Mouse (Mus musculus): ENCODE results near the gene Cr2.
"Not testable (repeated sequence)": the region's sequence is repeated elsewhere in the genome, so short reads cannot be mapped to it uniquely, and the experiment has no call there.

Gene Cr2

GRCm38 (mm10) chr1:195175980-195176931, at the start of gene Cr2:
Gene Cr2, minus strand, starts transcription at chr1:195176716.
- no peak for DNase-seq (ENCODE audit: low spot score)

- no peak for DNase-seq (ENCODE audit: low spot score)
Measured at GRCm38 (mm10) chr1:195221781-195222180, 45.3 kb upstream of the Cr2 start.

DNA sequence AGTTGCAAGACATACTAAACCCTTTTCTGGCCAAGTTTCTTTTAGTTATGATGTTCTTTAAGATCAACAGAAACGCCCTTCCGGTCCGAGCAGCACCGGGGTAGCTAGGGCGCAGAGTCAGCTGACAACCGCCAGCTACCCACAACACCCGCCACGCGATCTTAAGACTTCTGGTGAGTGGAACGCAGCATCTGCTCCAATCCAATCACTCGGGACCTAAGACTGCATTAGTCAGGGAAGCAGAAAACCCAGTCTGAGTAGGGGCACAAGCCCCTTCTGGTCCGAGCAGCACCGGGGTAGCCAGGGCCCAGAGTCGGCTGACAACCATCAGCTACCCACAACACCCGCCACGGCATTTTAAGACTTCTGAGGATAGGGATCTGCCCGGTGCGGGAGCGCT, 36.3 kb upstream of the Cr2 start:
- not testable (repeated sequence) for DNase-seq (ENCODE audit: low spot score)

GRCm38 (mm10) chr1:195184746-195185145, 8.2 kb upstream of the Cr2 start:
- no peak for DNase-seq (ENCODE audit: low spot score)

GRCm38 (mm10) chr1:195164996-195165755, 11.3 kb downstream of the Cr2 start:
- DNase-seq (ENCODE audit: low spot score), result no peak

- no peak for DNase-seq (ENCODE audit: low spot score)
Measured at GRCm38 (mm10) chr1:195132070-195132469, 44.4 kb downstream of the Cr2 start.

DNA sequence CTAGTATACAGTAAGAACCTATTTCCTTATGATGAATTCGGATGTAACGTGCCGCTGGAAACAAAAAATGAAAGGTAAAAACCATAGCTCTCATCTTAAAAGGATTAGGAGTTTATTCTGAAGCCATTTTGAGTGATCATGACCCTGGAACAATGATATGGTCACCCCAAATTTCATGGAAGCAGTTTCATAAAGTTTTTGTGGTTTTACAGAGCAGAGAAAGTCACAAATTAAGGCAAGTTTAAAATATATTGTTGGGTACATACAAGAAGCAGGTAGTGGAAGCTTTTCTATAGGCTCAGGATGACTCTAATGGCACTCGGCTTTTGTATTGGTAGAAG, 44.9 kb downstream of the Cr2 start:
- no peak for DNase-seq (ENCODE audit: low spot score)

- peak; percentile 36 for DNase-seq (ENCODE audit: low spot score)
Measured at GRCm38 (mm10) chr1:195130953-195131674, 45.4 kb downstream of the Cr2 start, which contains the start of gene Cr1l. Gene Cr1l, minus strand, starts transcription at chr1:195131586.

- DNase-seq (ENCODE audit: low spot score), result no peak
Measured at GRCm38 (mm10) chr1:195130479-195130878, 46.0 kb downstream of the Cr2 start.

GRCm38 (mm10) chr1:195129867-195130266, 46.6 kb downstream of the Cr2 start:
- no peak for DNase-seq (ENCODE audit: low spot score)

GRCm38 (mm10) chr1:195114414-195114813, 62.1 kb downstream of the Cr2 start:
- no peak for DNase-seq (ENCODE audit: low spot score)

DNA sequence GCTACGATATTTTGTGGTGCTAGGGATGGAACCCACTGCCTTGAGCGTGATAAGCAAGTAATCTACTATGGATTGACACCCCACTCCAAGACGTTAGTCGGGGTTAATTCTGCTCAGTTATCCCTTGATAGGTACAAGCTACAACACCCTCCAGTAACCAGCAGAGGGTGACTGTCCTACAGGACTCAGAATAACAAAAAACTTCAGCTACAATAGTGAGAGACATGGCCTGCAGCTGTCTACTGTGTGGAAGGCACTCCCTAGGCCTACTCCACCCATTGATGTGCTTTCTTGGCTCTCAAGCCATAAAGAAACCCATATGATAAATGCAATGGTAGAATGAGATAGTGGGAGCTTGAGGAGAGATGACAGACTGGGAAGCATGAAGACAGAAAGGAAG, 62.9 kb downstream of the Cr2 start:
- DNase-seq (ENCODE audit: low spot score), result no peak

GRCm38 (mm10) chr1:195100693-195101092, 75.8 kb downstream of the Cr2 start:
- DNase-seq (ENCODE audit: low spot score), result no peak

- no peak for DNase-seq (ENCODE audit: low spot score)
Measured at GRCm38 (mm10) chr1:195098004-195098403, 78.5 kb downstream of the Cr2 start.

DNA sequence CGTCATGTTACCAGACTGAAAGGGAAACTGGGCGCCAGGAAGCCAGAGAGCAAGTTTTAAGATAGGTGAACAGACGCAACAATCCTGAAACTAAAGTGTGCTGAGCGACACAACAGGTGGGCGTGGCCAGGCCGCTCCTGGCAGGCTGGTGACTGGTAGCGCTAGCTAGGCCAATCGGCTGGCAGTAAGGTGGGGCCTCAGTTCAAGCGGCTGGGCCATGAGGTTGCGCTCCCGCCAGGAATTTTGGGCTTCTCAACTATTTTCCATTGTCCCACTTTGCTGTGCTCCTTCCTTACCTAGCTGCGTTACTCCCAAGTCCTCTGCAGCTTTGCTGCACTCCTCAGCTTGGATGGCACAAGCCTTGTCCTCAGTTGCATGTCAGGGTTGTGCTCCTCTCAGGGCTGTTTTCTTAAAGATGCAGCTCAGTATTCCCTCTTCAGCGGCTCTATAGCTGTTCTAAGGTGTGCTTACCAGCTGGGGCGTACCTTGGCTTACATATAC, 84.2 kb downstream of the Cr2 start, which contains the start of gene Cd46:
Cd46 (minus strand) TSS at position 30 of the 501 bp plus-strand sequence.
- peak; percentile 20 for DNase-seq (ENCODE audit: low spot score)

- no peak for DNase-seq (ENCODE audit: low spot score)
Measured at GRCm38 (mm10) chr1:195091699-195092219, 84.8 kb downstream of the Cr2 start.
